Mouse (Mus musculus) hematopoietic stem cell, adult 5-6 weeks (primary cell): Measurements from ENCODE around the gene U2af1. TPM values are rescaled to one million over a fixed set of nuclear protein-coding genes. Genes with fewer than 3 reads are reported as not detected.
"Not testable (repeated sequence)": the region's sequence is repeated elsewhere in the genome, so short reads cannot be mapped to it uniquely, and the experiment has no call there.

ENCODE experiments used
- ATAC-seq, 2 experiments: fragments of 125-278 bp in 1 of 2; replicated peaks in 1 of 2; 2 replicates each; pipeline ENCODE4 v1.8.0; 2016 to 2017; ENCODE audit warnings: inconsistent platforms in 2 of 2, mild to moderate bottlenecking in 2 of 2, moderate number of reproducible peaks in 2 of 2, low read depth in 1 of 2, moderate TSS enrichment in 1 of 2; ENCODE audit not compliant: low FRiP score in 2 of 2, poor library complexity in 2 of 2, severe bottlenecking in 2 of 2, insufficient read depth in 1 of 2, low TSS enrichment in 1 of 2
- total RNA-seq: library from RNA; stranded (forward); fragments of 172-1452, 232-1000 nt; gene quantifications from 2 replicates; pipeline ENCODE4 v1.2.3, GENCODE M21; 2017

U2af1 gene
- total RNA-seq, result 224 and 307 TPM in 2 replicates

DNA sequence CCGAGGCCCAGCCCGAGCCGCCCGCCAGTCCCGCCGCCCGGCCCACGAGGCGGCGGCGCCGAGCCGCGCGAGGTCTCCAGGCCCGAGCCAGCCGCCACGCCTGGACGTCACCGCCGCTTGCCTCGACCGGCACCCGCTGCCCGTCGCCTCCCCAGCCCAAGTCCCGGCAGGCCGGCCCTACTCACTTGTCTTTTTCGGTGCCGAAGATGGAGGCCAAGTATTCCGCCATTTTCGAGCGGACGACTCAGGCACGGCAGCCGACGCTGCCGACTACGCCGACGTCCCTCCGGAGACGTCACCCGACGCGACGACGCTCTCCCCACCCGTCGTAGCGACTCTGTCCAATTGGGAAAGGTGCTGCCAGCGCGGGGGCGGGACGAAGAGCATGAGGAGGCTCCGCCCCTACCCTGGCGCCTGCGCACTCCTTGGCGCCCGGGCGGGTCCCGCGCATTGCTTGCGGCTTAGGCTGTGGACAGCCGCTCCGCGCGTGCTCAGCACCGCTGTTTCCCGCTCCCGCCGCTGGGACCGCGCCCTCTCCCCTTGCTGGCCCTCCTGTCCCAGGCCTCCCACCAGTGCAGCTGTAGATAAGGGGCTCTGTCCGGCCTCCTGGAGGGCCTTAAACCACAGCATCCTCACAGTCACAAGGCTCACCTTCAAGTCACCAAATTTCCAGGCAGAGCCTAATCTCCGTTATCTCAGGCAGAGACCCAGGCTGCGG is at the start of gene U2af1:
Gene U2af1 (minus strand): TSS at position 425 of the 718 bp plus-strand sequence.
- ATAC-seq, result peak; percentile 97 to 99

DNA sequence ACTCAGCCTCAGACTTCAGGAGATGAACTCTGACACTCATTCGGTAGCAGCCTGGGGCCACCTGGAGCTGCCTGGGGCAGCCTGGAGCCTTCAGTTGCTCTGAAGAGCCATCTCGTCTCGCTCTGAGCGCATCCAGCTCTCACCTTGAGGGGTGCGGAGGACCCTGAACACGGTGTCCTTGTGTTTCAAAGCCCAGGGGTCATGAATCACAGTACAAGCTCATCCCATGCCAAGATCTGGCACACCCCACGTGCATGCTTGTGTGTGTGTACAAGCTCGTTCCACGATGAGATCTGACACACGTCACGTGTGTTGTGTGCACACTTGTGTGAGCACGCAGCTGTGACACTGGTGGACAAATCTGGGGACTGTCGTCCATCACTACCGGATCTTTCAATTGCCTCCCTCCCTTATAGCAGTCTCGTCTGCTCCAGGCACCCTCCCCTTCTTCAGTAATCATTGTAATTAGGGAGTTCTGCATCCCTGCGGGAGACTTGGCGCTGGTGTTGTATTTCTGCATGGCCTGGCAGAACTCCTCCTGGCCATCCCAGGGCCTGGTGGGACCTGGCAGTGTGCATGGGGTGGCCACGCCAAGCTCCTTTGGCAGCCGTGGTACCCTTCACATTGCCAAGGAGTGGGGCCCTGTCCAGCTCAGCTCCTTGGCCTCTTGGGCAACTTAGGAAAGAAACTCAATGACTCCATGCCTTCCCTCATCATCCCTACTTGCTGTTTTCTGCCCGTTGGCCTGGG is 46.8 kb upstream of the U2af1 start:
- ATAC-seq, result no peak

DNA sequence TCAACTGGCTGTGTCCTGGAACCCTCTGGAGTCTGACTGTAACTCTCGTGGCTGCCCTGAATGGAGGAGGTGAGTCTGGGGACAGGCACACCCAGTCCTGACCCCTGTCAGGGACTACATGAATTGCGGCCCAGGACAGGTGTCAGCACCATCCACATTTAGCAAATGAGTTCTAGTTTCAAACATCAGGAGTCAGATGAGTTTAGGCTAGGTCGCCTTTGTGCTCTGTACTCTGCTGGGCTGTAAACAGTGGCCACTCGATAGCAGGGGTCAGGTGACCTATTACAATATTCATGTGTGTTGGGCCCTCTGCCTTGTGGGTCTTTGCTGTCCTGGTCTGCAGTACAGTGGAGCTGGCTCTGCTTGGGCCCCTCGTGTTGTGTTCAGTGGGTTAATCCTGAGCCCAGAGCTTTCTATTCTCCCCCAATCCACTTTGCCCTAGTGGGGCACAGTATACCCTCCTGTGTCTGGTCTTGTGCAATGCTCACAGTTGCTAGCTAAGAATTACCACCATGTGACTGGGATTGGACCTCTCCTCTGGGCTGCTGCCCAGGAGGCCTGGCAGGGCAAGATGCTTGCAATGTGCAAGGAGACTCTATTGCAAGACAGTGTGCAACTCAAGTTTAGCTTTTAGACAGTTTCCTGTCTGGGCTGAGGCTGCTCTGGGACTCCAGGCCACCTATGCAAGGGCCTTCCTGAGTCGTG is 44.7 kb upstream of the U2af1 start:
- peak; percentile 21 to 42; a peak in 2 of 4 replicates for ATAC-seq

DNA sequence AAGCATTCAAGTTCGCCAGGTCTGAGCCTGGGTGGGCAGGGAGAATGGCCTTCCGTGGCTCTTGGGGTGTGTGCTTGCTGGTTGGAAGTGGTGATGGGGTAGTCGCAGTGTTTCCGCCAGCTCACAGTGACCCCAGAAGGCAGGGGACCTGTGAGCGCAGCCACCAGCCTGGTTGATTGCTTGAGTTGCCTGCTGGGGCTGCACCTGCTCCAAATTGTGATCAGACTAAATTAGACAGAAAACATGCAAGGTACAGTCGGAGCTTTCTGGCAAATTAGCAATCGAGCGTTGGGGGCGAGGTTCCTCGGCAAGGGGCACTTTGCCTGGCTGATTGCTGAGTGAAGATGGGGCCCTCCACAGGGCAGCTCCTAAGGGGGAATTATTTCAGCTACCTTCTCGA is 39.7 kb upstream of the U2af1 start:
- no peak for ATAC-seq

DNA sequence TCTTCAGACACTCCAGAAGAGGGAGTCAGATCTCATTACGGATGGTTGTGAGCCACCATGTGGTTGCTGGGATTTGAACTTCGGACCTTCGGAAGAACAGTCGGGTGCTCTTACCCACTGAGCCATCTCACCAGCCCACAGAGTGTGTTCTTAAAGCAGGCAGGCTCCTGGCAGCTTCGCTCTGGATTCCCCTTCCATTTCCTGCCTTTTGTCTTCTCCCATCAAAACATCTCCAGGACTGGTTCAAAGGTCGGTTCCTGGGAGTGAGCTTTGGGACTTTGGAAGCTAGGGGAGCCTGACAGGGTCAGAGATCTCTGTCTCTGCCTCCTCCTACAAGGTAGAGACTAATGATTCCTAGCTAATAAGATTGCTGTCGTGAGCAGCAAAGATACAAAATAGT is 36.7 kb upstream of the U2af1 start:
- not testable (repeated sequence) for ATAC-seq

DNA sequence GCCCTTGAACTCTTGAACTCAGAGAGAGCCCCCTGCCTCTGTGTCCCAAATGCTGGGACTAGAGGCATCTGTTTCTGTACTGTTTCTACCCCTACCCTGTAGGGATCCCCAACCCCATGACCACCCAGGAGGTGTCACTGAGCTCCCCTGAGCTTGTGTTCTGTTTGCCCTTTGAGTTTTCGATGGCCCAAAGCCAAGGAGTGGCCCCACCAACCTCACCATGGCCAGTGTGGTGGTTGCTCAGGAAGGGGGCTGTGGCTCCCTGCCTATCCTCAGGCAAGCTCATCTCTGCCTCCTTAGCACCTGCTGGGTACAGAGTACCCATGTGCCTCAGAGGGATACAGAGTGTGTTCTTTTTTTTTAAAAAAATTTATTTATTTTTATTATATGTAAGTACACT is 36.3 kb upstream of the U2af1 start:
- no peak for ATAC-seq

DNA sequence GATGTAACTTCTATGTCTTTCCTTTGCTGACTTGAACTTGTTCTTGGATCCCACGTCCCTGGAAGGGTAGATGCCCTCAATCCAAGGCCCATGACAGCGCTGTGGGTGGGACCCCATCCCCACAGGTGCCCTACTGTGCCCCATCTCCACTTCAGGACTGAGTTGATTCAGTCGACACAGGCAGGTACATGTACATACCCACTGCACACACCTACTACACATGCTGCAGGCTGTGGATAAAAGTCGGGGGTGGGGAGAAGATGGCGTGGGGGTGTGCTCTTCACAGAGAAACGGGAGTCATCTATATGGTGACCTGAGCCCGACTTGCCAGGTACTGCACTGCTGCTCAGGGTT is 35.3 kb upstream of the U2af1 start:
- ATAC-seq, result no peak

DNA sequence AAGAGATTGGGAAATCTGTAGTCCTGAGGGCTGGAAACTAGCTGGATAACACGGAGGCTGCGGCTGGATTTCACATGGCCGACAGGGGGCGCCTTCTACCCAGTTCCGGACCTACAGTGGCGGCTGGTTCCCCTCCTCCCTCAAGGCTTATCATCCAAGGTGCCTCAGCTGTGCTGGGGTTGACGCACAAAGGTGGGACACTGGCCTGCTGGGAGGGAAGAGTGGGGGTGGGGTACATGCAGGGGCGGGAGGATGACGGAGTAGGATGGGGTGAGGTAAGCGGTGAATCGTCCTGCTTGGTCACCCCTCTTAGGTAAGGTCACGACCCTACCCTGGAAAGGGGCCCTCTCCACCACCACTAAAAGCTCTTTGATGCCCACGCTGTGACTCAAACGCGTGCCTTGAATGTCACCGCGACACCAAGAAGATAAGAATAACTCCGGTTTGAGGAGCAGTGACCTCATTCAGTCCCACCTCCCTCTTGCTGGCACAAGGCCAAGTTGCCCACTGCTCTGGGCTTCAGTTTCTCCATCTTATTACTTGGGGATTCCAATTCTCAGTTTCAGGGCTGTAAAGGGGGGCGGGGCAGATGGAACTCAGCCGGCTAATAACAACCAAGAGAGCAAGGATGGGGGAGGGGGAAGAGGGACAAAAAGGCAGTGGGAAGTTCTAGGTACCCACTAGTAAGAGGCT is 34.8 kb upstream of the U2af1 start:
- ATAC-seq, result peak; percentile 71 to 85

DNA sequence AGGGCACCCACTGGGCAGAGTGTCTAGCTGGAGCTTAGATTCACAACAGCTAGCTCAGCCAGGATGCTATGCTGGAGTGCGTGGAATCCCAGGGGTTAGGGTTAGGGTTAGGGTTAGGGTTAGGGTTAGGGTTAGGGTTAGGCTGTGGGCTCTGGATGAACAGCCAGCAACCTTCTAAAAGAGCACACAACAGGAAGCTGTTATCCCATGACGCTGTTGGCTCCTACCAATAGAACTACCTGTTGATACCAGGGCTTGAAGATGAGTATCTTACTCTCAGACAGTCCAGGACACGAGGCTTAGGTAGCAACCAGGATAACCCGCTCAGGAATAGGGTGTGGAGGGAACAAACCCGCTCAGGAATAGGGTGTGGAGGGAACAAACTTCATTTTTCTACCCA is 34.2 kb upstream of the U2af1 start:
- ATAC-seq, result no peak

DNA sequence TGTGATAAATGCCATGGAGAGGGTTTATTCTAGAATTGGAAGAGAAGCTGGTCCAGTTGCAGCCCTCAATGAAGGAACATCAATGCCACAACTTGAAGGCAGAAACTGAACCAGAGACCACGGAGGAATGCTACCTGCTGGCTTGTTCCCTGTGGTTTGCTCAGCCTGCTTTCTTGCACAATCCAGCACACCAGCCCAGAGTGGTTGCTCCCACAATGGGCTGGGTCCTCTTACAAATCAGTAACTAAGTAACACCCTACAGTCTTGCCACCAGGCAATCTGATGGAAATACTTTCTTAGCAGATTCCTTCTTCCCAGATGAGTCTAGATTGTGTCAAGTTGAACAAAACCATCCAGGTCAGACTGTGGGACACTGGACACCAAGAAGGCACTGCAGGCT is 30.9 kb upstream of the U2af1 start:
- ATAC-seq, result no peak

DNA sequence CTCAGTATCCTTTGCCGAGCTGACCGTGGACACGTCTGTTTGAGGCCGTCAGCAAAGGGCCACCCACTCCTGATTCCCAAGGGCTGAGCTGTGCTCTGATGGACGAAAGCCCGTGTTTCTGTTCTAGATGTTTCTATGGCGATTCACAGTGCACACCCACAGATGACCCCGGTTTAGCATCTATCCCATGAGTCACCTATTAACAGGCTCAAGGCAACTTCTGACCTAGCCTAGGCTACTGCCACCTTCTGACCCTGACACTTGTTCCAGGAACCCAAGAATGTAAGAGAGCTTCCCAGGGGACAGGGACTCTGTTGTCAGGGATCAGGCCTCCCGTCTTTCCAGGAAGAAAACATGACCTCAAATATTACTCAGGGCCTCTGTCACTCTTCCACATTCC is 29.4 kb upstream of the U2af1 start:
- ATAC-seq, result no peak

DNA sequence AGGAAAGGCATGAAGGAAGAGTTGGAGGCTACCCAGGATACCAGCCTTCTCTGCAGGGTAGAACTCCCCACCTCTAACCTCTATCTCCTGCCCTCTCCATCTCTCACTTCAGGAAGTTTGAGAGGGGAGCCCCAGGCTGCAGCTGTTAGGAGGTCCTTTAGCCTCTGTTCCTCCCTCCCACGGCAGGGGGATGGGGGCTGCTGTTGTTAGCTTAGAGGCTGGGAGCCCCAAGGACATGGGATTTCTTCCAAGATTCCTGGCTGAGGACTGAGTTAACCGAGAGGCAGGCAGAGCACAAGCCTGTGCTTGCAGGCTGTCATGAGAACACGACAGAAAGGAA is 27.5 kb upstream of the U2af1 start:
- no peak for ATAC-seq

DNA sequence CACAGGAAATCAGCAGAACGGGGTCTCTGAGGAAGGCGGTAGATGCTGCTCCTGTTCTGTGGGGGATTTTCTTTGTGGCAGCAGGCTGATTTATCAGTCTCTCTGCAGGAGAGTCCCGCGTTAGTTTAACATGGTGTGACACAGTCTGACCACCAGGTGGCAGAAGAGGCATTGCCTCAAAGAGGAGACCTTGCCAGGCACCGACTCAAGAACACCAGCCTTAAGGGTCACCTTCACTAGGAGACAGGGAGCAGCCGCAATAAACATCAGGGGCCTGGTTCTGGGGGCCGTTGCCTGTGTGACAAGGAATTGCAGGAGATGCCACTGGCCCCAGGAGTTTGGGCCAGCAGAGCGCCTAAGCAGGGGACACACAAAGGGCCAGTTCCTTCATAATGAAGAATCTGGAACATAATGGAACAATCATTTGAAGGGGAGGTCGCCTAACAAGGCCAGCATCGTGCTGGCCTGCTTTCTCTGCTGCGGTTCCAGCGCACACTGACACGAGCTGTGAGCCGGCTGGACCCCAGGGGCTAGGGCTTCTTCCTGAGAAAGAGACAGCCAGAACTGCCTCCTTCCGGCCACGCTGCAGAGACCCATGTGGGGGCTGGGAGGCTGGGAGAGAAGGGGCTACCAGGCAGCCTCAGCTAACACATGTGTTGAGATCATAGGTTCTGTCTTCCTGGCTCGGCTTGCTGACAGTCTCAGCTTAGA is 27.0 kb upstream of the U2af1 start:
- peak; percentile 85 to 90 for ATAC-seq

DNA sequence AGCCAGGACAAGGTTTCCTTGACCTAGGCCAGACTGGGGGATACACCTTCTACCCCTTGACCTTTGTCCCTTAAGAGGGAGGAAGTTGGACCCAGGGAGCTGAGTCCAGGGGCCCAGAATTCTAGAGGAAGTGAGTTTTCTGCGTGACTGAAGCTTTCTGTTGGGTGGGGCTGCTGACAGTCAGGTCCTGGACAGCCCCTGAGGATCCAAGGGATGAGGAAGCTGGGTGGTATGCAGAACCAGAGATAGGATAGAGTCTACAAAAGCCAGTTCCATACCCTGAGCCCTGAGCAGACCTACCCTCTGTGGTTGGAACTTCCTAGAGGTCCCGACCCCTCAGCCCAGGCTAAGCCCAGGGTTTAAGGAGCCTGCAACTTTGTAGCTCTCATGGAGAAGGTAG is 21.8 kb upstream of the U2af1 start:
- no peak for ATAC-seq

DNA sequence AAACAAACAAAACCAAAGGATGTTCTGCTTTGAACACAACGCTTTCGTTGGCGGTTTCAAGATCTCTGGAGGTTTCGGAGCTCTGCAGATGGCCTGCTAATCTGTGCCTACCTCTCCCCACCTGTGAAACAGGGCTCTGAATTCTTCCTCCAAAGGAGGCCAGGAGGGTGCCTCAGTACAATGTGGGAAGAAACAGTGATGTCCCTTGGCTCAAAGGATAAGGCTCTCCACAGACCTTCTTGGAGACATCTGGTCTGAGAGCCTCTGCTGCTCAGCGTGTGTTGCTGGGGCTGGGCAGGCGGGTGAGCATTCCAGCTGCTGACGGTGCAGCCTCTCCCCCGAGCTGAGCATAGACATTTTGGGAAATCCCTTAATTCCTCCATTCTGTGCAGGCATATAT is 18.8 kb upstream of the U2af1 start, which contains the start of gene Cryaa:
Gene Cryaa (plus strand): TSS at position 301 of the 400 bp plus-strand sequence.
- no peak for ATAC-seq

DNA sequence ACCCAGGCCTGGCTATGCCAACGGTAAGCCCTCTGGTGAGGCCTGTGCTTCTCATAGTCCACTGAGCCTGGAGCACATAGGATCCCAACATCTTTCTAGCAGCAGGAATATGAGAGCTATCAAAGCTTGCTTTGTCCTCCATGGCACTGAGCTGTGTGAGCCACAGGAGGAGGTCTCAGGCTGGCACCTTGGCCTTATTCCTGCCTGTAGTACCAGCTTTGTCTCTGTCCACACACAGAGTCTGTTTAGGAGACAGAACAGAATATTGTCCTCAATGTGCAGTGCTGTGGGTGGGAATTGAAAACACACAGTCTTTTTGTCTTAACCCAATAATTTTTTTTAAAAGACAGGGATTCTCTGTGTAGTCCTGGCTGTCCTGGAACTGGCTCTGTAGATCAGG is 15.7 kb upstream of the U2af1 start:
- no peak for ATAC-seq

DNA sequence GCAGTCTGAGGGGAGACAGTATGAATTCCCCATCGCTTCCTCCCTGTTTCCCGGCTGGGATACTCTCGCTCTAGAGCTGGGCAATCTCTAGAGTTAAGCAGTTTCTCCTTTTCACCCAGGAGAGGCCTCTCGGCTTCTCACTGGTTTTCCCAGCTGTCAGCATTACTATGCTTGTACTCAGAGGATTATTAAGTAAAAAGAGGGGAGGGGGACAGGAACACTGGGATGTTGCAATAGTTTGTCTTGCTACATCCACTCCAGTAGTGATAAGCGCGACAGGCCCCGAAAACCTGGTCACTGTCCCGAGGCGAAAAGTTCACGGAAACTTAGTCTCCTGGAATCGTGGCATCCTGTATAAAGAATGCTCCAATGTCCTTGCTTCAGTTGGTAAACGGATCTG is 13.6 kb upstream of the U2af1 start:
- ATAC-seq, result no peak
